ENCODE assay signal across 12 mouse cellular contexts in genomic region chr6:86667061-86667460, GRCm38 (mm10). TPM values are rescaled to one million over a fixed set of nuclear protein-coding genes. Genes with fewer than 3 reads are reported as not detected.
A peak's percentile ranks its signal among the peaks of the same experiment; 100 is the strongest.
DNase-seq lines count a peak whose midpoint lies in the region; ATAC-seq and TF ChIP-seq lines count a peak whose summit lies in the region.
"Had no signal": no experiment of that assay in that cellular context is flagged by ENCODE, and none has a peak within 500 bp of the region (broad histone marks: within the 10 kb centered on the region; RNA-seq: fewer than 3 reads in every experiment).

No protein-coding gene starts in this region.

- no peaks in the 10 kb centered on the region for H3K9me3 ChIP-seq in erythroblast, embryonic 14.5 days (ENCODE audit: control insufficient read depth, low read length)
- no peaks in the 10 kb centered on the region for H3K9me3 ChIP-seq in midbrain, embryonic 11.5 days (ENCODE audit: control insufficient read depth, low read length)
- no peaks in the 10 kb centered on the region for H3K9me3 ChIP-seq in midbrain, embryonic 10.5 days (replicated peaks)
- no peaks in the 10 kb centered on the region for H3K9me3 ChIP-seq in liver, embryonic 15.5 days (replicated peaks)
- H3K9me3 ChIP-seq: stomach, embryonic 15.5 days had no signal

- H3K27ac ChIP-seq in midbrain, embryonic 11.5 days (ENCODE audit: low read depth, low read length) = no peak overlapping the region
- H3K27ac ChIP-seq in midbrain, embryonic 10.5 days (replicated peaks) = no peak overlapping the region
- peak overlapping the region; percentile 91 for H3K27ac ChIP-seq in liver, embryonic 15.5 days (replicated peaks)
- no peak overlapping the region for H3K27ac ChIP-seq in olfactory bulb, adult 2 months (ENCODE audit: insufficient read depth, low read depth, low read length)
- H3K27ac ChIP-seq: kidney, postnatal 0 days; stomach, embryonic 15.5 days had no signal

- 93% methylated on average over 10 of the region's 10 CpGs for WGBS in midbrain, embryonic 11.5 days
- WGBS in midbrain, embryonic 10.5 days = 94% methylated on average over 10 of the region's 10 CpGs
- WGBS in liver, embryonic 15.5 days (ENCODE audit: insufficient replicate concordance) = 89% methylated on average over 10 of the region's 10 CpGs
- WGBS in olfactory bulb, adult 2 months = 86% methylated on average over 10 of the region's 10 CpGs

- intact Hi-C loops in heart, postnatal 10 days (cut with DNase I) = loop anchor here (5.0 kb wide), 1 partner anchor 70 kb away; no protein-coding TSS in a partner anchor

- peak; percentile 54 for DNase-seq in midbrain, embryonic 11.5 days (ENCODE audit: low spot score, missing footprints)
- no peak for DNase-seq in midbrain, embryonic 10.5 days (ENCODE audit: low spot score)
- DNase-seq in kidney, adult 18-20 months = no peak
- no peak for DNase-seq in heart, postnatal 10 days
- DNase-seq: lung, postnatal 36 days had no signal

- peak overlapping the region; percentile 70 for H3K4me3 ChIP-seq in erythroblast, embryonic 14.5 days (replicated peaks)
- no peak overlapping the region for H3K4me3 ChIP-seq in midbrain, embryonic 11.5 days (ENCODE audit: low read depth, low read length)
- H3K4me3 ChIP-seq in midbrain, embryonic 10.5 days = no peak overlapping the region; the same call in 1 of the 2 replicates
- H3K4me3 ChIP-seq in liver, embryonic 15.5 days (replicated peaks) = peak overlapping the region; percentile 87
- peak overlapping the region; percentile 11; the same call in 1 of the 2 replicates for H3K4me3 ChIP-seq in olfactory bulb, adult 2 months (ENCODE audit: insufficient read depth, low read depth, low read length)

- H3K27me3 ChIP-seq in erythroblast, embryonic 14.5 days (ENCODE audit: control insufficient read depth) = no peaks in the 10 kb centered on the region
- no peaks in the 10 kb centered on the region for H3K27me3 ChIP-seq in midbrain, embryonic 11.5 days (ENCODE audit: control insufficient read depth, insufficient read depth, low read length)
- no peaks in the 10 kb centered on the region for H3K27me3 ChIP-seq in midbrain, embryonic 10.5 days (ENCODE audit: low read depth, poor library complexity, severe bottlenecking)
- no peaks in the 10 kb centered on the region for H3K27me3 ChIP-seq in liver, embryonic 15.5 days
- H3K27me3 ChIP-seq: stomach, embryonic 15.5 days had no signal

- no peak for TF ChIP-seq CTCF in olfactory bulb, adult 2 months (IDR thresholded peaks at IDR 0.05; ENCODE audit: insufficient read depth, low read depth, low read length)

- no peak for ATAC-seq in erythroblast, adult 5-6 weeks (replicated peaks; ENCODE audit: low FRiP score, poor library complexity, severe bottlenecking)
- no peak for ATAC-seq in midbrain, embryonic 11.5 days (ENCODE audit: low FRiP score)
- no peak for ATAC-seq in liver, embryonic 15.5 days (ENCODE audit: insufficient read depth)

- no peak overlapping the region for H3K9ac ChIP-seq in midbrain, embryonic 11.5 days (ENCODE audit: low read length)
- H3K9ac ChIP-seq in liver, embryonic 15.5 days = peak overlapping the region; percentile 90
- H3K9ac ChIP-seq: stomach, embryonic 15.5 days had no signal

- H3K4me1 ChIP-seq in erythroblast, embryonic 14.5 days (ENCODE audit: control insufficient read depth) = peaks cover 70% of the 10 kb centered on the region
- peaks cover 18% of the 10 kb centered on the region for H3K4me1 ChIP-seq in midbrain, embryonic 11.5 days (ENCODE audit: control insufficient read depth, insufficient read depth, low read length)
- peaks cover 29% of the 10 kb centered on the region for H3K4me1 ChIP-seq in midbrain, embryonic 10.5 days
- peaks cover 66% of the 10 kb centered on the region for H3K4me1 ChIP-seq in liver, embryonic 15.5 days (replicated peaks)
- H3K4me1 ChIP-seq in olfactory bulb, adult 2 months (ENCODE audit: control insufficient read depth, insufficient read depth, low read length) = peaks cover 10% of the 10 kb centered on the region

- H3K4me2 ChIP-seq in midbrain, embryonic 11.5 days = no peak overlapping the region
- peak overlapping the region; percentile 71 for H3K4me2 ChIP-seq in liver, embryonic 15.5 days

- no peak for TF ChIP-seq POLR2A in olfactory bulb, adult 2 months (IDR thresholded peaks at IDR 0.05; ENCODE audit: insufficient read depth, low read depth, low read length)

- H3K36me3 ChIP-seq in erythroblast, embryonic 14.5 days (ENCODE audit: control insufficient read depth) = peaks cover 78% of the 10 kb centered on the region
- H3K36me3 ChIP-seq in midbrain, embryonic 11.5 days (ENCODE audit: control insufficient read depth, insufficient read depth, low read length) = no peaks in the 10 kb centered on the region; the same call in 1 of the 2 replicates
- H3K36me3 ChIP-seq in midbrain, embryonic 10.5 days = peaks cover 21% of the 10 kb centered on the region
- peaks cover 58% of the 10 kb centered on the region for H3K36me3 ChIP-seq in liver, embryonic 15.5 days (replicated peaks)

RNA-seq across cellular contexts. Expression of gene Mxd1, which starts 1.9 kb away (rescaled TPM):
- 11.9 and 12.6 TPM in 2 replicates for polyA plus RNA-seq in erythroblast, embryonic 14.5 days (2012)
- total RNA-seq in erythroblast, adult 5-6 weeks (2015; ENCODE audit: low replicate concordance) = 323 and 336 TPM in 2 replicates
- 573 and 620 TPM in 2 replicates for total RNA-seq in erythroblast, adult 5-6 weeks (2017; ENCODE audit: low replicate concordance)
- polyA plus RNA-seq in midbrain, embryonic 11.5 days (2014; fragmentation: Nextera tagmentation; extraction: Ambion mirVana) = 16.7 and 18.4 TPM in 2 replicates
- 9.1 and 15.3 TPM in 2 replicates for polyA plus RNA-seq in midbrain, embryonic 10.5 days (2016; fragmentation: Nextera tagmentation; extraction: Ambion mirVana)
- 48.8 and 58.0 TPM in 2 replicates for polyA plus RNA-seq in liver, embryonic 15.5 days (2015; fragmentation: Nextera tagmentation; extraction: Ambion mirVana)
- polyA plus RNA-seq in olfactory bulb, adult 2 months (2012; ENCODE audit: insufficient read depth, insufficient read length, low replicate concordance, missing spikeins) = not detected in 2 replicates
- total RNA-seq in heart, postnatal 10 days (2021) = 1 to 10 TPM; 5.7 to 7.3 TPM

RNA-seq across cellular contexts. Expression of gene Snrnp27, which starts 17.3 kb away (rescaled TPM):
- polyA plus RNA-seq in erythroblast, embryonic 14.5 days (2012) = 27.7 and 41.0 TPM in 2 replicates
- 22.4 and 32.1 TPM in 2 replicates for total RNA-seq in erythroblast, adult 5-6 weeks (2015; ENCODE audit: low replicate concordance)
- 65.8 and 91.9 TPM in 2 replicates for total RNA-seq in erythroblast, adult 5-6 weeks (2017; ENCODE audit: low replicate concordance)
- 137 and 160 TPM in 2 replicates for polyA plus RNA-seq in midbrain, embryonic 11.5 days (2014; fragmentation: Nextera tagmentation; extraction: Ambion mirVana)
- polyA plus RNA-seq in midbrain, embryonic 10.5 days (2016; fragmentation: Nextera tagmentation; extraction: Ambion mirVana) = 128 and 133 TPM in 2 replicates
- polyA plus RNA-seq in liver, embryonic 15.5 days (2015; fragmentation: Nextera tagmentation; extraction: Ambion mirVana) = 37.5 and 47.5 TPM in 2 replicates
- polyA plus RNA-seq in olfactory bulb, adult 2 months (2012; ENCODE audit: insufficient read depth, insufficient read length, low replicate concordance, missing spikeins) = not detected in 2 replicates
- 10 to 100 TPM; 45.9 to 47.1 TPM for total RNA-seq in heart, postnatal 10 days (2021)

RNA-seq across cellular contexts. Expression of gene Asprv1, which starts 39.1 kb away (rescaled TPM):
- polyA plus RNA-seq in erythroblast, embryonic 14.5 days (2012) = 0.03 TPM in 1 of 2 replicates, not detected in the other
- 6.1 and 10.2 TPM in 2 replicates for total RNA-seq in erythroblast, adult 5-6 weeks (2015; ENCODE audit: low replicate concordance)
- 0.28 and 1.4 TPM in 2 replicates for total RNA-seq in erythroblast, adult 5-6 weeks (2017; ENCODE audit: low replicate concordance)
- polyA plus RNA-seq in midbrain, embryonic 11.5 days (2014; fragmentation: Nextera tagmentation; extraction: Ambion mirVana) = 0.37 and 0.68 TPM in 2 replicates
- 0.25 and 0.53 TPM in 2 replicates for polyA plus RNA-seq in midbrain, embryonic 10.5 days (2016; fragmentation: Nextera tagmentation; extraction: Ambion mirVana)
- 2.0 and 2.9 TPM in 2 replicates for polyA plus RNA-seq in liver, embryonic 15.5 days (2015; fragmentation: Nextera tagmentation; extraction: Ambion mirVana)
- not detected in 2 replicates for polyA plus RNA-seq in olfactory bulb, adult 2 months (2012; ENCODE audit: insufficient read depth, insufficient read length, low replicate concordance, missing spikeins)
- under 1 TPM in 1 of 2 experiments, not detected in 1; 0.22 TPM for total RNA-seq in heart, postnatal 10 days (2021)
- polyA plus RNA-seq: heart, embryonic 11.5 days had no signal

Comparison
In these comparisons a context has a peak if more than half of its experiments do, and no peak if none do; other contexts are left out.
1. H3K4me3 ChIP-seq: peak in erythroblast, embryonic 14.5 days (single experiment), liver, embryonic 15.5 days (single experiment) and olfactory bulb, adult 2 months (single experiment); none in midbrain, embryonic 11.5 days (single experiment) and midbrain, embryonic 10.5 days (single experiment).